Mouse (Mus musculus): ENCODE data around the gene Pla2g4a.

DNA sequence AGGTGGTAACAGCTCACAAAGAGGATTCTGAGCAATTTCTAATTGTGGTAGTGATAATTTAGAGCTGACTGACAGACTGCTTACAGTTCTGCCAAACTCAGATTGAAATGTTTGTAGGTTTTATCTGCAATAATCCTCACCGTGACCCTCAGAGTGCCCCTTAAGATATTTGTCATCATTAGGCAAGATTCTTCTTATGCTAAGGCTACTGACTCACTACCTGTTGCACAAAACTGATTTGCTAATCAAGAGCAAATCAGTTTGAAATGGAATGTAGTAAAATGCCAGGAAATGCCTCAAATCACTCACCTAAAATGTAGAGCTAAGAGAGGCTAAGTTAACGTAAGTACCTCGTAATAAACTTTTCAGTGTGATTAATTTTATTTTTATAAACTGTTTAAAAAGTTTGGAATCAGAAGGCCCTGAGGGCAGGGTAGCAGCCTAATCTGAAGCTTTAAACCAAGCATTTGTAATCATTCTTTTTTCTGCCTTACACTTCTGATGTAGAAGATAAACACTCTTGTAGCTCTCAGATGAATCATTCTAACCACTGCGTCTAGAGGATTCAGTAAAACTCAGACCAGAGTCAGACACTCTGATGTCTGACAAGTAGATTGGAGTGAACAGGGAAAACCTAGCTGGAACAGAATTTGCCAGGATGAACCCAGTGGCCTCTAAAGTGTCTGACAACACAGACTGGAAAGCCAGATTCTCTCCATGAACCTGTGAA, 147.3 kb downstream of the Pla2g4a start:
- TF ChIP-seq CTCF (IDR thresholded peaks at IDR 0.05 in 2 of 3, conservative IDR thresholded peaks at IDR 0.05 in 1 of 3; ENCODE audit: control insufficient read depth in 1 of 3, insufficient read depth in 1 of 3, low read depth in 2 of 3, low read length in 3 of 3, poor library complexity in 1 of 3, severe bottlenecking in 1 of 3) (no peak), NELFE (IDR thresholded peaks at IDR 0.05; ENCODE audit: low read depth, low read length) (no peak), ZKSCAN1 (IDR thresholded peaks at IDR 0.05; ENCODE audit: low read depth, low read length) (no peak), POLR2A (IDR thresholded peaks at IDR 0.05; ENCODE audit: control insufficient read depth in 1 of 2, insufficient read depth in 1 of 2, low read depth in 1 of 2, low read length in 2 of 2, poor library complexity in 1 of 2) (no peak), MYB (IDR thresholded peaks at IDR 0.05; ENCODE audit: low read depth, low read length) (no peak), EP300 (IDR thresholded peaks at IDR 0.05; ENCODE audit: low read depth in 1 of 2, low read length in 2 of 2) (no peak), HCFC1 (IDR thresholded peaks at IDR 0.05; ENCODE audit: low read depth, low read length) (no peak), ELF1 (IDR thresholded peaks at IDR 0.05; ENCODE audit: low read depth, low read length) (no peak), ZNF384 (IDR thresholded peaks at IDR 0.05; ENCODE audit: low read depth, low read length) (no peak), USF2 (IDR thresholded peaks at IDR 0.05; ENCODE audit: borderline replicate concordance in 1 of 2, insufficient read depth in 1 of 2, low read depth in 1 of 2, low read length in 2 of 2) (no peak), MEF2A (IDR thresholded peaks at IDR 0.05; ENCODE audit: extremely low read depth, insufficient replicate concordance, low read depth, low read length, poor library complexity, severe bottlenecking) (no peak), MAFK (IDR thresholded peaks at IDR 0.05; ENCODE audit: borderline replicate concordance, low read depth, low read length) (no peak), MAX (IDR thresholded peaks at IDR 0.05; ENCODE audit: low read length) (no peak)
